Mouse (Mus musculus): ENCODE measurements at regions not wholly inside any gene's neighbourhood (a gene's known extent, or its start where the extent isn't known, plus 50 kb on each side); places are given as distances from the start of the nearest gene placed in this dataset.

DNA sequence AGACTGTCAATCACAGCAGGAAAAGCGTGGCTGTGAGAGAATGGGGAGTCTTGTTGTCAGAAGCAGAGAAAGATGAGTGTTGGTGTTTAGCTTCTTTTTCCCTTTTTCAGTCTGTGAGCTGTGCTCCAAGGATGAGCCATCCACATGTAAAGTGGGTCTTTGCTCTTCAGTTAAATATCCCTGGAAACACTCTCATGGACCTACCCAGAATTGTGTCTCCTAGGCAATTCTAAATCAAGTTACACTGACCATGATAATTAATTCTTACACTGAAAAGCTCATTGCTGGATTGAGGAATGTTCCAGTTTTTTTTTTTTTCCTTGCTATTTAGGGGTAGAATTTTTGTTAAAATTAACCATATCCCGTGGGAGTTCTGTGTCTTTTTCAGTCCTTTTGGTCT is 104.6 kb upstream of the Arpp21 start:
- TF ChIP-seq MYOG (IDR thresholded peaks at IDR 0.05; ENCODE audit: control insufficient read depth in 1 of 3, insufficient read depth in 1 of 3, insufficient read length in 2 of 3, low read depth in 2 of 3) (no peak), POLR2A (IDR thresholded peaks at IDR 0.05; ENCODE audit: insufficient read length, low read depth) (no peak), MYOD1 (IDR thresholded peaks at IDR 0.05; ENCODE audit: control insufficient read depth in 1 of 3, insufficient read length in 2 of 3, low read depth in 2 of 3) (no peak), MAX (IDR thresholded peaks at IDR 0.05; ENCODE audit: low read depth) (no peak), USF1 (IDR thresholded peaks at IDR 0.05; ENCODE audit: low read depth) (no peak), POLR2AphosphoS2 (IDR thresholded peaks at IDR 0.05; ENCODE audit: insufficient read length, low read depth) (no peak), TCF12 (IDR thresholded peaks at IDR 0.05; ENCODE audit: insufficient read depth, poor library complexity, severe bottlenecking) (no peak), SRF (IDR thresholded peaks at IDR 0.05; ENCODE audit: control insufficient read depth, insufficient read length, low read depth) (no peak)

Measured in myocyte (in vitro differentiated cells).